Mouse (Mus musculus) Muller cell, postnatal 12 days (primary cell): ENCODE measurements around the gene Cnfn.

Source experiments
- DNase-seq: peaks from one replicate; pipeline ENCODE4 v3.0.0-alpha.2; 2015; ENCODE audit errors: inconsistent ontology term

Gene Cnfn

DNA sequence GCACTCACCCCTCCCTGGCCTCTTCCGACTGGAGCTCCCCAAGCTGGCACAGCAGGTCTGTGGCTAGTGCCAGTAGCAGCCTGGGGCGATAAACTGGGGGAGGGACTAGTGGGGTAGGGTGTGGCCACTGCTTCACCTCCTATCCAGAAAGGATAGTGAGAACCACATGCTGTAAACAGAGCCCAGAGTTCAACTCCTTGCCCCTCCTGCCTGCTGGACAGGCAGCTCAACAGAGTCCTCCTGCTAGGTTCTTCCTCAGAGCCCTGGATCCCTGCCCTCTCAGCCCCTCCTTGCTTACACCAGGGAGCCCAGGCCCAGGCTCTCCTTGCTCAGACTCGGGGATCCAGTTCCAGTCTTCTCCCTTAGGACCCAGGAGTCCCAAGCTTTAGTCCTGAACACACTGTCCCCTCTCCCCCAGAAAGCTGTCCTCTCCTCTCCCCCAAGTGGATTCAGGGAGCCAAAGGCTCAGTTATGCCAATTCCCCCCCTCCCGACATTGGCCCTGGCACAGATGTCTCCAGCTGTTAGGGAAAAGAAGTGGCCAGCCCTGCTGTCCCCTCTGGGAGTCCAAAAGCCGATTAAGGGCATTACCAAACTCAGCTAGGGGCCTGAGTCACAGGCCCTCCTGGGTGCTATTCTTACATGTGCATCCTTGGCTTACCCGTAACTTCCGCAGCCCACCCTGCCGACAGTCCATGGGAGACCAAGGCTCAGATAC is 20.7 kb upstream of the Cnfn start:
- peak; percentile 68 for DNase-seq

DNA sequence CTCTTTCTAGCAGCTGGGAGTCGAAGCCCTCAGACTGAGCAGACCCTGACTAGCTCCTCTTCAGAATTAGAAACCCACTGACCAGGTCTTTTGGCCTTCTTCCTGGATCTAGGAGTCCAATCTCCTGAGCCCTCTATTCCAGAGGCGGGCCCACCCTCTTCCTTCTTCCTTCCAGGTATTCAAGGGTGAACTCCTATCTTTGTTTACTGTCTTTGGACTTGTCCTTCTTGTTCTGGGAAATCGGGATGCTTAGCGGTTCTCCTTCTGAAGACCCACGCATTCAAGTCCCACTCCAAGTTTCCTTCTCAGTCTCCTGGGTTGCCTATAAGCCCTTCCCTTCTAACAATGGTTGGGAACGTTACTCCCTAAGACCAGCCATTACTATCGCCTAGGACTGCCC is 19.4 kb upstream of the Cnfn start:
- no peak for DNase-seq

DNA sequence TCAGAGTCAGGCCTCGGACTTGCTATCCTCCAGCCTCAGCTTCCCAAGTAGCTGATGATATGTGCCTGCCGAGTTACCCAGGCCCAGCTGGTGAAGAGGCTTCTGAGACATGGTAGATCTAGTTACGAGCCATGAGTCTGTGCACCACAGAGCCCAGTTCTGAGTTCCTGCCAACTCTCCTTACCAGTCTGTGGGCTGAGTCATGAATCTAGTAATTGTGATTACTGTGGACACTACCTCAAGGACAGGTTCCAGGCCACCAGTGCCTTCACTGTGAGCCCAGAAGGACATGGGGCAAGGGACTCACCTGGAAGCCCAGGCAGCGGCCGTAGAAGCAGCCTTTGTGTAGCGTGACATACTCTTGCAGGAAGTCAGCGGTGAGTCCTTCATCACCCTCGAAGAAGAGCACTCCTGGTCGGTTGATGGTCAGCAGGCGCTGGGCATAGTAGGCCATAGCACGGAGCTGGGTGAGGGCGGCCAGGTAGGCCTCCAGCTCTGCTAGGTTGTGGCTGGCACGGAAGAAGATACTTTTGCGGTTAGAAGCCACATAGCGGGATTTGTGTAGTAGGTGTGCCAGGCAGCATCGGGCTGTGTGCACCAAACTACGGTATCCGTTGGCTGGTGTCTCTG is 18.4 kb upstream of the Cnfn start:
- DNase-seq = no peak

DNA sequence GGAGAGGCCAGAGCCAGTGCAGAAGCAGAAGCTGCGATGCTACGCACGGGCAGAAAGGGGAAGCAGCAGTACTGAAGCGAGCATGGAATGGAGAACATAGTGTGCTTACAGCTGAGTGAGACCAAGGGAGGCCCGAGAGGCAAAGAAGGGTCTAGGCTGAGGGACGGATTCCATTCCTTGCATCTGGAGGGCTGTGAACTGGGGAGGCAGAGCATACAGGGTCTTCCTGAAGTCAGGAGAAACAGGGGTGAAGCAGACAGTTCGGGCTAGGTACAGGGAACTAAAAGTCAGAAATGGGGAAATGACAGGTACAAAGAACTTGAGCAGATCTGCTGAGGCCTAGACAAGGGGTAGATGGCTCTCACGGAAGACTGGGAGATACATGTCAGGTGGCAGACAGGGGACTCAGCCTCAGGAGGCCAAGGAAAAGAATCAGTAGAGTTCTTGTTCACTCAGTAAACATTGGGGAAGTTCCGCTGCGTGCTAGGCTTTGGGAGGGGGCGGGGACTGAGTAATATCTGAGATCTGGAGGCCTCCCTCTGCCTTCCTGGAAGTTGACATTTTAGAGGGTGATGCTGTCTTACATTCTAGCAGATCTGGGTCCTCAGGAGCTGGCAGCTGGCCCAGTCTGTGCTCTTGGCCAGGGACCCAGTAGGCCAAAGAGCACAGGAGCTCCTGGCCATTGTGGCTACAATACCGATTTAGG is 16.5 kb upstream of the Cnfn start:
- DNase-seq = peak; percentile 85

DNA sequence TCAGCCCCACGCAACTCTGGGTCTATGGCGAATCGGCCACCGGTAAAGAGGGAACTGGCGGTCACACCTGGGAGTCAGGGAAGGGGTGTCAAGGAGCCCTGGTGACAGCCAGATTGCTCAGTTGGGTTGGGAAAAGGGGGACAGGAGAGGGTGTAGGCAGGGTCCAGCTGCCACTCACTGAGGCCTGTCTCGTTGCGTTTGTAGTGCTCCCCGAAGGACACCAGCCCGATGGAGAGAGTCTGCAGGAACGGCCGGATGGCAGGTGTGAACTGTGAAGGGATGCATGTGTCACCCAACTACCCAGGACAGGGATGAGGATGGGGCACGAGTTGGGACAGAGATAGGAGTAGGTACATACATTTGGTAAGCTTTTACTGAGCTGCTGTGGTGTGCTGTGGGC is 15.7 kb upstream of the Cnfn start:
- DNase-seq = no peak

DNA sequence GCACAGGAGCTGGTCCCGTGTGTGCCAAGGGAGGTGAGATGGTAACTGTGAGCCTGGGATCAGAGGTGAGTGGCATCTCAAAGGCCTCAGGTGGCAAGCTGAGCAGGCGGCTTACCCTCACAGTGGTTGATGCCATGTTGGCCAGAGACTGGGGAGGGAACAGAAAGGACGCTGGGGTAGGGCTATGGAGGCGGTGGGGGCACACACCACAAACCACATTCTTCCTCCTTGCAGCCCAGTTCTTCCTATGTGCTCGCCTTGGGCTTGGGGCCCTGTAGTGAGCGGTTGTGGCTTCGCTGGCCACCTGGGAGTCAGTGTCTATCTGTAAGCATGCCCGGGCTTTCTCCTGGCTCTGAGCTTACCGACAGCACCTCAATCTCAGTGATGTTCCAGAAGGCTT is 15.3 kb upstream of the Cnfn start:
- DNase-seq = no peak

DNA sequence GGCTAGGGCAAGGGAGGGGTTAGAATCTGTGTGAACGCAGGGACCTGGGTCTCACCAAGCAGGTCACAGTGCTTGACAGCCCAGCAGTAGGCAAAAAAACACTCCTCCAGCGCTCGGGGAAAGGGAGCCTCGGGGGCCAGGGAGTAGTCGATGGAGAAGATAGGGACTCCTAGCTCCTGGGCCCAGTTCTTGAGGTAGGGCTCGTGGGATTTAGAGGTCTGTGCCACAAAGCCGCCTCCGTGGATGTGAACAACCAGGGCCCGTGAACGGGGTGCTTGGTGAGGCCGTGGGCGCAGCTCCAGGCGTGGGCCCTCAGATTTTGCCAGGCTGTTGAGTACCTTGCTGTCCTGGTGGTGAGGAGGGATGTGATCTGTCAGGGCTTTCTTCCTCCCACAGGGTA is 14.8 kb upstream of the Cnfn start:
- DNase-seq = no peak

DNA sequence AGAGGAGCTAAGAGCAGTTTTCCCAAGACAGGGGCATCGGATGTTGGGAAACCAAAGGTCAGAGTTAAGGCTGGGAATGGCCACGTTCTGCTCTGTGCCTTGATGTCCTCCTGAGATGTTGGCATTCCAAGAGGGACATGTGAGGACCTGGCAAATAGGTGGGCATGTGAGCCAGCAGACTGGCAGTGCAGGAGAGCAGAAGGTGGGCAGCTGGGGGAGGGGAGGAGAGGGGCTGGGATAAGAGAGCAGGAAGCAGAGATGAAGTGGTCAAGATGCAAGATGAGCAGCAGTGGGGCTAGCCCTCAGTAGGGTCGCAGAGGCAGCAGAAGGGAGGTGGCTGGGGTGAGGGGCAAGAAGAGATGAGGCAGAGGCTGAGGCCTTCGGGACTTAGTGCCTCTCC is 14.4 kb upstream of the Cnfn start:
- DNase-seq = no peak

DNA sequence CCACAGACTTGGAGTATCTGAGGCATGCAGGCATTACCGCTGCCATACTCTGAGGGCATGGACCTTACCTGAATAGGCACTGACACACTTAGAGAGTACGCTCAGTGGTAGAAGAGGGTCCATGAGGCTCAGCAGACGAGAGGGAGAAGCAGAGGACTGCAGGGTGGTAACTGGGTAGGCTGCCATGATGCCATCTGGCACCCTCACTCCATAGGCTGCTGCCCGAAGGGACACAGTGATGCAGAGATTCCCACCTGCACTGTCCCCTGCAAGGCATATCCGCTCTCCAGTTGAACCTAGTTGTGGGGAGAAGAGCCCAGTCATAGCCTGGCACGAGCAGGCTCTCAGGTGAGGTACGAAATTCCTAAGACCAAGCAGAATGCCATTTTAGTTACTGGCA is 13.9 kb upstream of the Cnfn start:
- no peak for DNase-seq

DNA sequence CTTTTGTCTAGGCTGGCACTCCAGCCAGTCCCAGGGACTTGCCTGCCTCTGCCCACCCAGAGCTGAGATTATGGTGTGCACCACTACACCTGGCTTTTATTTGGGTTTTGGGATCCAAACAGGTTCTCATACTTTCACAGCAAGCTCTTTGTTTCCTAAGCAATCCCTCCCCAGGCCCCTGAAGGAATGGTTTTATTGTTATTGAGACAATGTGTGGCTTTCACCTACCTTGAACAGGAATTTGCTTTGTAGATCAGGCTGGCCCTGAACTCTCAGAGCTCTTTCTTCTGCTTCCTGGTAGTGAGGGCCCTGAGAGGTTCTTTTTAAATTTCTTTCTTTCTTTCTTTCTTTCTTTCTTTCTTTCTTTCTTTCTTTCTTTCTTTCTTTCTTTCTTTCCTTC is 13.0 kb upstream of the Cnfn start:
- no peak for DNase-seq

DNA sequence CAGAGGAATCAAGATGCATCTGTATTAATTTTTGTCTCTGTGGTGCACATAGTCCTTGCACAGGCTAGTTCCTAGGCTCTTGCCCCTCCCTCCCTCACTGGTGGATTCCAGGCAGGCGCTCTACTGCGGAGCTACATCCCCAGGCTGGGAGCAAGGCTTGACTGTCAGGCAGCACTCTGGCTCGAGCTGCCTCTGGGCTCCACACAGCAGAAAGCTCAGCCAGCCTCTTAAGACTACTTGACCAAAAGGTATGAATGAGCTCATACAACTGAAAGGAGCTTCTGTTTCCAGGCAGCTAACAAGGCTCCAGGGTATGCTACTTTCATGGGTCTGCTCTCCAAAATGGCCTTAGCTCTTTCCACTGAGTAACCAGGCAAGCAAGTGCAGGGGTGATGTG is 11.8 kb upstream of the Cnfn start:
- DNase-seq = peak; percentile 31

DNA sequence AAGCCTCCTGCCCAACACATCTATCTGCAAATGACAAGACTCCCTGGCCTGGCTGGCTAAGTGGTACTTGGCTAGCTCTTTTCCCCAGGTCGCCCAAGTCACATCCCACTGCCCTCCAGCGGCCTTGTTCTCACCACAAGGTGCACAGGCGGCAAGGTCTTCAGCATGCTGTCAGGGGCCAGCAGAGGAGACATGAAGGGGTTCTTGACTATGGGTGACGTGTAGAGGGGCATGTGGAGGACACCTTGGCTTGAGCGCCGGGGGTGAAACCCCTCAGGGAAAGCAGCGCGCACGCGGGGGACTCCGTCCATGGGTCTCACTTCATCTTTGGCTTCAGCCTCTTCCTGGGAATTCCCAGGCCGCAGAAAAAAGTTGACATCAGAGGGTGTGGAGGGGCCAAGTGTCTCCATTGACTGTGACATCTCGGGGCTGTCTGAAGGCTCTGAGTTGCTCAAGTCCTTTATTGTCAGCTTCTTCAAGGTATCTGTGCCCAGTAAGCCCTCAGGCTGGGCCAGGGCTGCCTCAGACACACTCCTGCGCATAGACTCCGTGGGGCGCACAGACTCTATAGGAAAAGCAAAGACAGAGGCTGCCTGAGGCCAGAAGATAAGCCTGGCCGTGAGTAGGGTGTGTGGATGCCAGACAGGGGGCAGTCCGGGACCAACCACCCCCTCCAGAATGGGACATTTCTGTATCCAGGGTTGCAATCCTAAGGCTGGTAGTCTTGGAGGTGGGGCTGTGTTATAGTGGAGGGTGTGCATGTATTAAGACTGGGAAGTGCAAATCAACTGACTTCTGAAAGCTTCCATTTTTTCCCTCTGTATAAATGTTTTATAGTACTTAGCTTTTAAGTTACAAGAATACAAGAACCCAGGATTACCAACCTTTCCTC is 11.1 kb upstream of the Cnfn start:
- DNase-seq = no peak

DNA sequence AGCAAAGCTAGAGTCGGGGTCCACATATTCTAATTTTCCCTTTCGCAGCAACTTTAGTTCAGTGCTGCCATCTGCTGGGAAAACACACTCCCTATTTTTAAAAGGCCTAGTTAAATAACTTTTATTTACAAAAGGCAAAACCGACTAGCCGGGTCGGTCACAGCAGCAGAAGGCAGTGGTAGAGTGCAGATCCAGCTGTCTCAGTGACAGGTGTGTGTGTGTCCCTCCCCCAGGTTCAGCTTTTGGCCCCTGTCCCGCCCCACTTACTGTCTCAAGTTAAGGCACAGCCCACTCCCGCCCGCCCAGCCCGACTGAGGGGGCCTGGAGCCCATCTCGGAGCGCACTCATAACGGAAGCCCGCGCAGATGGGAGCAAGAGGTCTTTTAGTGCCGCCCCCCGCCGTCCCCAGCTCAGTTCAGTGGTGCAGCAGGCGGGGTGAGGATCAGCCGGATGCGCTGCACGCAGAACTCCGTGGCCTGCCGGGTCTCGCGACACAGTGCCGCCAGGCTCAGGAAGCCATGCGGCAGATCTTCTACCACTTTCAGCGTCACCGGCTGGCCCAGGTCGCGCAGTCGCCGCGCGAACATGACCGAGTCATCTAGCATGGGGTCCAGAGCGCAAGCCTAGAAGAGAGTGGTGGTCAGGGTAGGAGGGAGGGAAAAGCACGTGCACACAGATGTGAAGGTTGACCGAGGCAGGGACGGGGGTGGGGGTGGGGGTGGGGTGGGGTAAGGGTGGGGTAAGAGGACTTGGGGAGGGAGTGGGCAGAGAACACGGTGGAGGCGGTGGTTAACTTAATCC is 10.2 kb upstream of the Cnfn start:
- no peak for DNase-seq

DNA sequence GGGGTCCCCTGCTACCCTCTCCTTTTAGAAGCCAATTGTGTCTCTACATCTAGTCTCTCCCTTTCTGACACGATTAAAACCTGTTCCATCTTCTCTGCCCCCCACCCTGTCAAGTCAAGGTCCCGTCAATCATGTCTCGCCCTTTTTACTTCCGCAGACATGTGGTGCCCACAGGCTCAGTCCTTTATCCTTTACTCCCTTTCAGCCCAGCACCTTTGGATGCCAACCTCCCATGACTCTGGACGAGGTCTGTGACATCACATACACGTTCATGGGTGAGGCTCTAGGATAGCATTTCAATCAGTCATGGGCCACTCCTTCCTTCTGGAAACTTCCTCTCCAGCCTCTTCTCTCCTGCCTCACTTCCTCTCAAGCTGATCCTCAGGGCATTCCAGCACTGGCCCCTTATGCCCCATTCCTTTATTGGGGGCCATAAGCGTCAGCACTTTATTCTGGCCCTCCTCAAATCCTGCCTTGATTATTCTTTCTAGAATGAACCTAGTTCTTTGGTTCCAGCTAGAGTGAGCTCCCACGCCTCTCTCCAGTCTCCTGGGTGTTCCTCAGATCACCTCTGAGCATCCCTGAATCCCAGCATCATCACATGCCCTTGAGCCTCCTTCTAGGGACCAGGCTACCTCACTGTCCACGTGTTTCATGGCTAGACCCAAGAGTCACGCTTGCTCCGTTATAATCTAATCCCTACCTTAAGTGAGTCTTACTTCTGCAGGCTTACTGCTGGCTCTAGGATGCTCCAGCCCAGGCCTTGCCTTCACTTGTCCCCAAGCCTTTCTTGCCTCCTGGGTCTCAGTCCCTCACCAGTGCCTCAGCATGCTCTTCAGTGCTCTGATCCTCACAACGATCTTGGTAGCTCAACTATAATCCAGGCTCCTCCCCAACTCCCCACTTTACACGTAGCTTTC is 8.9 kb upstream of the Cnfn start:
- DNase-seq = no peak

DNA sequence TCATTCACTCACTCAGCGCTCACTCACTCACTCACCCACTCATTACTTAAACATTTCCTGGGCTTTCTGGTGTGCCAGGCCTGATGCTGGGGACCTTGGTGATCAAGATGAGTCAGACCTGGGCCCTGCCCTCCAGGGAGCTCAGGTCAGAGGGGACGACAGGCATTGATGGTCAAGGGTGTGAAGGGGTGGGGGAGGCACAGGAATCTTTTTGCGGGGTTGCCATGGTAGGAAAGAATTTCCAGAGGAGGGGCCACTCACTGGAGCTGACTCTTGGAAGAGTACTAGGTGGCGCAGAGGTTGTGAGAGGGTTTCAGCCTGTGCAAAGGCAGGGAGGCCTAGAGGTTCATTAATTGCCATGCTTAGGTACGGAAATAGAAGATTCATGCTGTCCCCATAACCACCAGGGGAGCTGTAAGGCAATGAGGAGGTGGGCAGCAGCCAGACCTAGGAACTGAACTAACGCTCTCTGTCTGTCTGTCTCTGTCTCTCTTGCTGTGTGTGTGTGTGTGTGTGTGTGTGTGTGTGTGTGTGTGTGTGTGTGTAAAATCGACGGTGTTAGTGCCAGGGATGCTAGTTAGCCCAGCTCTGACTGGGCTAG is 7.7 kb upstream of the Cnfn start:
- DNase-seq = peak; percentile 78

DNA sequence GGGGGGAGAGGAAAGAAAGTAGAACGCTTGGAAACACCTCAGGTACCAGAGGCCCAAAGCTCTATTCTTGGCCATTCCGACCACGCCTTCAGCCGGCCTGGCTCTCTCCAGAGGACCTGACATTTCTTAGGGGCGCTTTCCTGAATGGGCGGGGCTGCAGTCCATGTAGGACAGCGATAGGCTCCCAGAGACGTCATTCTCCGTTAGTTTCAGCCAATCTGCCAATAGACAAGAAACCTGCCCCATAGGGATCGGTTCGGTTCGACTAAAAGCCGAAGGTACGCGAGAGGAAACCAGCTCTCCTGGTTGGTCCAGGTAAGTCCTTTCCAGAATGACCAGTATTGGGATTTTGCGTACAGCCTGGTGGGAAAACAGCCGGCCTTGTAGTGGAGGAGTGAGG is 7.0 kb upstream of the Cnfn start:
- DNase-seq = peak; percentile 86

DNA sequence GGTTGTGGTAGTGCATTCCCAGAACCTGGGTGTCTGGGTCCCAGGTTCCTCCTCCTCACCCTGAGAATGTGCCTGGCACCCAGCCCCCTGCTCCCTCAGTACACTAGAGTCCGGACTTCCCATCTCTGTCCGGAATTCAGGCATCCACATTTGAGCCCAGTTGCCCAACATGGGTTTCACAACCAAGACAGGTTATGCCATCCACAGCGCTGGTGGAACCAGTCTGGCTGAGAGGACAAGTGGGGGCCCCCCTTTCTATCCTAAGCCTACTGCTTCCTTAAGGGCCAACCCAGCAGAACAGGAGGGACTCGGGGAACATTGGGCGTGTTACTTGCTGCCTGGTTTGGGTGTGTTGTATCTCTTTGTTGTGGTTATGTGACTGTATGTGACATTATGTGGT is 2.9 kb upstream of the Cnfn start:
- no peak for DNase-seq

DNA sequence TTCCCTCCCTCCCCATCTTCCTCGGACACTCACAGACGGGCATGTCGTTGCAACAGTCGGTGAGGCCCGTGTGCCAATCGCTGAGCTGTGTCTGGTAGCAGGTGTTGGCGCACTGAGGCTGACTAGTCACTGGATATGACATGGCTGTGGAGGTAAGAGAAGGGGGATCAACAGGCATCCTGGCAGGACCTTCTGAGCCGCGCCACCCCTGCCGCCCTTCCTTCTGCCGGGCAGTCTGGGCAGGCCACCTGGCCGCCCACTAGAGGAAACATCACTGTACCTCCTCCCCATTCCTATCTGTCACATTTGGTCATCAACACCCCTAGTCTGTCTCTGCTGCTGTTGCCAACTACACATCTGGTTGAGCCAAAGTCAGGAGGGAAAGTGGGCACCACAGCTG is 1.2 kb downstream of the Cnfn start:
- no peak for DNase-seq

DNA sequence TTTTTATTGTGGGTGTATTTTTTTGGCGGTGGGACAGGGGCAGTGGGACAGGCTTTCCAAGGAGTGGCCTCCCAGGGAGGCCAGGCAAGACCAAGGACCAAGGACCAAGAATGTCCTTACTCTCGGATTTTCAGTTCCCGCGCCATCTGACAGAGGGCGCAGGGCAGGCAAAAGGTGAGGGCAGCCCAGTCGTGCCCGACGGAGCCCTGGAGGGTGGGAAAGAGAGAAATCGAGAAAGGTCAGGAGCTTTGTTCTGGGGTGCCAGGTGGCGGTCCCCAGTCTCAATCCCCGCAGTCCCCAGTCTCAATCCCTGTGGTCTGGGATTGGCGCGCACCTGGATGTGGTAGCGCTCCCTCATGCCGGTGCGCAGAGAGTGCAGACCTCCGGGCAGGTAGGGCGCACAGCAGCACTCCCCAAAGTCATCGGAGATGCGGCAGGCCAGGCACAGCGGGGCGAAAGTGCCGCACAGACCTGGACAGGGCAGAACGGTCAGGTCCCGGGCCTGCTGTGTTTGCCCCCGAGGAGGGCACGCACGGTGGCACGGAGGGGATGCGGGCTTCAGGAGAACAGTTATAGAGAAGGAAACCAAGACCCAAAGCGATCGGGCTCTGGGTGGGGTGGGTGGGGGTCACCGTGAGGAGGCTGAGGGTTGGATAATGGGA is 1.8 kb downstream of the Cnfn start:
- DNase-seq = no peak
